Mouse (Mus musculus) CH12.LX (cell line): ENCODE data around the gene Gm48551. TPM values are rescaled to one million over a fixed set of nuclear protein-coding genes. Genes with fewer than 3 reads are reported as not detected.

Source experiments
- DNase-seq: peaks from one replicate; pipeline ENCODE4 v3.0.0-alpha.2; 2013; ENCODE audit errors: extremely low read depth
- H3K27ac ChIP-seq: 2 replicates; pipeline ENCODE4 v1.5.1; 2012; ENCODE audit warnings: low read depth, mild to moderate bottlenecking, control low read depth, moderate library complexity; ENCODE audit not compliant: insufficient read depth
- H3K27me3 ChIP-seq: replicated peaks from 2 replicates; pipeline ENCODE3; 2012; ENCODE audit warnings: inconsistent platforms
- H3K36me3 ChIP-seq, 2 experiments: replicated peaks in 1 of 2; 2 replicates each; pipeline versions ENCODE3 to v1.6.1; 2012; ENCODE audit warnings: inconsistent platforms in 1 of 2, low read length in 1 of 2, mild to moderate bottlenecking in 1 of 2, mixed read lengths in 1 of 2, moderate library complexity in 1 of 2; ENCODE audit not compliant: control insufficient read depth in 1 of 2, insufficient read depth in 1 of 2
- H3K4me1 ChIP-seq, 2 experiments: 2 replicates each; pipeline ENCODE4 v1.6.1; 2012; ENCODE audit warnings: inconsistent platforms in 1 of 2, moderate library complexity in 1 of 2; ENCODE audit not compliant: insufficient read depth in 2 of 2, control insufficient read depth in 1 of 2
- H3K4me2 ChIP-seq: 2 replicates; pipeline ENCODE4 v1.6.1; 2012; ENCODE audit warnings: low read depth, mild to moderate bottlenecking, control low read depth; ENCODE audit not compliant: poor library complexity, insufficient read depth, severe bottlenecking
- H3K4me3 ChIP-seq, 3 experiments: fragments of 150-350 bp in 1 of 3; sonication (generic) in 1 of 3; replicated peaks in 1 of 3; 2 replicates each; pipeline versions ENCODE3 to v1.5.1; 2011 to 2012; ENCODE audit warnings: low read depth in 2 of 3, low read length in 2 of 3, mild to moderate bottlenecking in 2 of 3, moderate library complexity in 2 of 3, control low read depth in 1 of 3, improper control_type of control experiment in 1 of 3, inconsistent platforms in 1 of 3, mixed read lengths in 1 of 3; ENCODE audit not compliant: poor library complexity in 1 of 3
- H3K79me2 ChIP-seq: replicated peaks from 2 replicates; pipeline ENCODE4 v1.6.1; 2012; ENCODE audit warnings: mild to moderate bottlenecking, moderate library complexity; ENCODE audit not compliant: control insufficient read depth, poor library complexity, insufficient read depth, severe bottlenecking; ENCODE audit errors: extremely low read depth
- H3K9ac ChIP-seq: 2 replicates; pipeline ENCODE4 v1.6.1; 2012; ENCODE audit warnings: low read depth, mild to moderate bottlenecking, control low read depth, moderate library complexity; ENCODE audit not compliant: insufficient read depth
- H3K9me3 ChIP-seq: replicated peaks from 2 replicates; pipeline ENCODE3; 2012; ENCODE audit warnings: low read length, inconsistent platforms, mixed read lengths
- BHLHE40 ChIP-seq: IDR thresholded peaks from 2 replicates; pipeline ENCODE4 v1.6.1; 2011; ENCODE audit warnings: mild to moderate bottlenecking, low read depth, low read length, improper control_type of control experiment
- CHD2 ChIP-seq: IDR thresholded peaks from 2 replicates; pipeline ENCODE4 v1.6.1; 2011; ENCODE audit warnings: low read length, improper control_type of control experiment
- ETS1 ChIP-seq: conservative IDR thresholded peaks from 2 replicates; pipeline ENCODE4 v1.6.1; 2012; ENCODE audit warnings: low read depth, mild to moderate bottlenecking, inconsistent platforms, low read length, improper control_type of control experiment, moderate library complexity
- GABPA ChIP-seq: IDR thresholded peaks from 2 replicates; pipeline ENCODE4 v1.6.1; 2012; ENCODE audit warnings: low read depth, low read length, improper control_type of control experiment, inconsistent platforms; ENCODE audit not compliant: insufficient replicate concordance
- IRF4 ChIP-seq: IDR thresholded peaks from 2 replicates; pipeline ENCODE4 v1.6.1; 2014; ENCODE audit warnings: low read depth, mild to moderate bottlenecking, inconsistent platforms, low read length, improper control_type of control experiment
- JUN ChIP-seq: IDR thresholded peaks from 2 replicates; pipeline ENCODE4 v1.6.1; 2011; ENCODE audit warnings: low read depth, mild to moderate bottlenecking, low read length, improper control_type of control experiment, moderate library complexity; ENCODE audit not compliant: insufficient read depth
- JUND ChIP-seq: conservative IDR thresholded peaks from 2 replicates; pipeline ENCODE4 v1.6.1; 2011; ENCODE audit warnings: low read depth, low read length, improper control_type of control experiment
- MAX ChIP-seq: IDR thresholded peaks from 2 replicates; pipeline ENCODE4 v1.6.1; 2011; ENCODE audit warnings: low read length, improper control_type of control experiment
- MAZ ChIP-seq: IDR thresholded peaks from 2 replicates; pipeline ENCODE4 v1.6.1; 2012; ENCODE audit warnings: low read depth, mild to moderate bottlenecking, inconsistent platforms, low read length, improper control_type of control experiment, moderate library complexity
- MYC ChIP-seq: IDR thresholded peaks from 2 replicates; pipeline ENCODE4 v1.6.1; 2011; ENCODE audit warnings: low read depth, mild to moderate bottlenecking, improper control_type of control experiment, low read length
- POLR2AphosphoS2 ChIP-seq: IDR thresholded peaks from 2 replicates; pipeline ENCODE4 v1.6.1; 2011; ENCODE audit warnings: low read depth, low read length, improper control_type of control experiment
- RAD21 ChIP-seq: IDR thresholded peaks from 2 replicates; pipeline ENCODE4 v1.6.1; 2011; ENCODE audit warnings: low read depth, mild to moderate bottlenecking, low read length, improper control_type of control experiment, moderate library complexity
- USF2 ChIP-seq: conservative IDR thresholded peaks from 2 replicates; pipeline ENCODE4 v1.6.1; 2011; ENCODE audit warnings: low read depth, low read length, improper control_type of control experiment
- dilution Hi-C: fragments of 300-500 bp; cut with MboI; formaldehyde crosslinking; loops from 2 replicates; pipeline ENCODE4 v1.14.3; 2020; ENCODE audit warnings: low sequenced_read_pairs; ENCODE audit not compliant: extremely low pct_unique_long_range_greater_than_20kb, extremely low pct_ligation_motif_present
- in situ Hi-C: fragments of 300-500 bp; cut with MboI; formaldehyde crosslinking; loops from 3 replicates; pipeline ENCODE4 v1.14.3; 2019; ENCODE audit warnings: low sequenced_read_pairs, low pct_ligation_motif_present, low pct_unique_long_range_greater_than_20kb, mixed read lengths
- polyA plus RNA-seq: library from polyadenylated mRNA; unstranded; fragments of >175 nt; gene quantifications from 2 replicates; pipeline ENCODE4 v1.2.1, GENCODE M21; 2012; ENCODE audit warnings: low read depth; ENCODE audit not compliant: insufficient read length
- total RNA-seq, 2 experiments: library from RNA; depleted of rRNA; stranded (reverse); fragments of 300-350 nt in 1 of 2; fragments of >200 nt in 1 of 2; gene quantifications; 2 replicates each; pipeline ENCODE4 v1.2.3; 2012 to 2014

Gm48551 gene
- total and polyA plus RNA-seq, 3 experiments = 1.0 to 3.4 (median 1.2) TPM

GRCm38 (mm10) chr10:81366477-81367206 is 17.6 kb upstream of the Gm48551 start:
- in situ Hi-C loops (no loop called here), dilution Hi-C loops (no loop called here)
- H3K9ac ChIP-seq = no peak overlapping the region
- H3K36me3 ChIP-seq = peaks cover 93 to 100% of the 10 kb centered on the region in 2 experiments
- H3K4me1 ChIP-seq = peaks cover 34 to 54% of the 10 kb centered on the region in 2 experiments
- no peaks in the 10 kb centered on the region for H3K27me3 ChIP-seq
- H3K27ac ChIP-seq = peak overlapping the region; percentile 19; the same call in 1 of the 2 replicates
- no peak overlapping the region for H3K4me2 ChIP-seq
- no peak for TF ChIP-seq GABPA
- TF ChIP-seq POLR2AphosphoS2 = 0 out of 2 replicates have a peak, but pooled peaks have one; percentile 45
- TF ChIP-seq JUN = no peak
- no peak for TF ChIP-seq JUND
- TF ChIP-seq, all 38 proteins: peak for 1
- DNase-seq = peak; percentile 12
- Histone ChIP-seq H3K4me3 (no peak overlapping the region), H3K9me3 (no peaks in the 10 kb centered on the region), H3K79me2 (no peaks in the 10 kb centered on the region)

DNA sequence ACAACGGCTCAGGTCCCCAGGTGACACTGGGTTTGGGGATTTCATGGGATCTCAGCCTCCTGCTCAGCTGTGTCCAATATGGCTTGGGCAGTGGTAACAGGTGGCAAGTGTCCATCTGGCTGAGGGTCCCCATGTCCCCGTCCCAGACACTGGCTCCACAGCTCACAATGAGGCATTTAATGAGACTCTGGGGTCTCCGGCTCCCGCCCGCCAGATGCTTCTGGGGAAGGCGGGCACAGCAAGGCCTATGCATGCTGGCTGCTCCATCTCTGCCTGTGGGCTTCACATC is 17.1 kb upstream of the Gm48551 start:
- Histone ChIP-seq H3K9me3 (no peaks in the 10 kb centered on the region), H3K4me2 (no peak overlapping the region), H3K27ac (no peak overlapping the region), H3K36me3 (peaks cover 92 to 100% of the 10 kb centered on the region in 2 experiments), H3K9ac (no peak overlapping the region), H3K79me2 (no peaks in the 10 kb centered on the region; the same call in 1 of the 2 replicates), H3K27me3 (no peaks in the 10 kb centered on the region), H3K4me3 (no peak overlapping the region), H3K4me1 (peaks cover 30 to 49% of the 10 kb centered on the region in 2 experiments)
- no peak for DNase-seq
- in situ Hi-C loops = no loop called here
- TF ChIP-seq ETS1 (no peak), MAX (no peak), MYC (no peak)
- dilution Hi-C loops = no loop called here

- no peak overlapping the region for H3K27ac ChIP-seq
- no peak overlapping the region for H3K4me2 ChIP-seq
- no peak for TF ChIP-seq CHD2
- TF ChIP-seq BHLHE40 = no peak
- TF ChIP-seq USF2 = no peak
- TF ChIP-seq JUN = no peak
- no peak for TF ChIP-seq MAZ
- TF ChIP-seq RAD21 = no peak
- TF ChIP-seq IRF4 = no peak
- TF ChIP-seq GABPA = no peak
- dilution Hi-C loops (no loop called here), in situ Hi-C loops (no loop called here)
- no peaks in the 10 kb centered on the region for H3K9me3 ChIP-seq
- no peak overlapping the region for H3K9ac ChIP-seq
- H3K4me3 ChIP-seq = no peak overlapping the region
- peaks cover 5 to 42% of the 10 kb centered on the region in 2 experiments; a peak in 3 of 4 replicates for H3K4me1 ChIP-seq
- peaks cover 36% of the 10 kb centered on the region for H3K79me2 ChIP-seq
- H3K27me3 ChIP-seq = no peaks in the 10 kb centered on the region
- H3K36me3 ChIP-seq = peaks cover 42 to 51% of the 10 kb centered on the region in 2 experiments
- no peak for DNase-seq
Measured at GRCm38 (mm10) chr10:81375322-81375721, 8.9 kb upstream of the Gm48551 start.
